Mouse (Mus musculus) heart, adult 18-20 months (tissue): ENCODE measurements around the gene Nsmf. TPM values are rescaled to one million over a fixed set of nuclear protein-coding genes. Genes with fewer than 3 reads are reported as not detected.

Experiments used
- DNase-seq, 2 experiments: peaks; one replicate each; pipeline ENCODE4 v3.0.0; 2021 to 2022; ENCODE audit warnings: mixed read lengths in 1 of 2
- long read RNA-seq, 2 experiments: library from polyadenylated mRNA; stranded (forward); transcript quantifications; one replicate each; pipeline ENCODE4 v2.0.0; 2021
- total RNA-seq, 2 experiments: library from RNA; stranded (reverse); gene quantifications; 2 replicates each; pipeline ENCODE4 v1.2.3; 2021

Gene Nsmf
- 10 to 100 TPM; 11.2 to 13.6 TPM for total RNA-seq
- long read RNA-seq, experiment 1, partial matches to known transcripts = 1 of 6 reads
- long read RNA-seq, experiment 1, other reads (novel, unspliced or antisense) = 0 of 6 reads
- long read RNA-seq, experiment 2, partial matches to known transcripts = 0 of 3 reads
- long read RNA-seq, experiment 2, other reads (novel, unspliced or antisense) = 1 of 3 reads

- DNase-seq = peak; percentile 91 to 93
These were observed at the start of gene Nsmf for GRCm38 (mm10) chr2:25054221-25055067. Nsmf (plus strand) TSS chr2:25054355.

- no peak for DNase-seq
These were observed 47.4 kb upstream of the Nsmf start for GRCm38 (mm10) chr2:25006767-25007166.

- no peak for DNase-seq
These were observed 45.9 kb upstream of the Nsmf start for GRCm38 (mm10) chr2:25008250-25008649.

GRCm38 (mm10) chr2:25022678-25023077 is 31.5 kb upstream of the Nsmf start:
- no peak for DNase-seq

- DNase-seq = no peak
These were observed 29.0 kb upstream of the Nsmf start for GRCm38 (mm10) chr2:25025109-25025508.

- DNase-seq = no peak
These were observed 19.2 kb upstream of the Nsmf start for GRCm38 (mm10) chr2:25034994-25035393.

- no peak for DNase-seq
These were observed 14.1 kb upstream of the Nsmf start for GRCm38 (mm10) chr2:25040089-25040488.

- no peak for DNase-seq
These were observed 3.2 kb upstream of the Nsmf start for GRCm38 (mm10) chr2:25050921-25051320.

- DNase-seq = no peak
These were observed 2.7 kb upstream of the Nsmf start for GRCm38 (mm10) chr2:25051450-25051849.

GRCm38 (mm10) chr2:25053101-25053500 is 1.1 kb upstream of the Nsmf start:
- peak in 1 of 2 experiments; percentile 33 for DNase-seq

GRCm38 (mm10) chr2:25055068-25055405 is 882 bp downstream of the Nsmf start:
- peak in 1 of 2 experiments; percentile 18 for DNase-seq

GRCm38 (mm10) chr2:25055409-25056155 is 1.4 kb downstream of the Nsmf start:
- DNase-seq = no peak

GRCm38 (mm10) chr2:25058926-25059325 is 4.8 kb downstream of the Nsmf start:
- DNase-seq = no peak

GRCm38 (mm10) chr2:25063523-25063922 is 9.4 kb downstream of the Nsmf start:
- no peak for DNase-seq

GRCm38 (mm10) chr2:25064285-25064684 is 10.1 kb downstream of the Nsmf start:
- DNase-seq = no peak

- DNase-seq = no peak
These were observed 11.4 kb downstream of the Nsmf start for GRCm38 (mm10) chr2:25065537-25065936.

- DNase-seq = no peak
These were observed 12.4 kb downstream of the Nsmf start for GRCm38 (mm10) chr2:25066552-25066951.

- no peak for DNase-seq
These were observed 15.4 kb downstream of the Nsmf start for GRCm38 (mm10) chr2:25069537-25069936.

GRCm38 (mm10) chr2:25072398-25072797 is 18.2 kb downstream of the Nsmf start:
- DNase-seq = no peak

- peak in 1 of 2 experiments; percentile 27 for DNase-seq
These were observed 21.4 kb downstream of the Nsmf start for GRCm38 (mm10) chr2:25075506-25075905.

GRCm38 (mm10) chr2:25078967-25079366 is 24.8 kb downstream of the Nsmf start:
- DNase-seq = no peak

- no peak for DNase-seq
These were observed 25.9 kb downstream of the Nsmf start, which contains the start of gene Entpd8 for GRCm38 (mm10) chr2:25080076-25080475. Entpd8 (plus strand) TSS chr2:25080304.

- no peak for DNase-seq
These were observed 29.5 kb downstream of the Nsmf start for GRCm38 (mm10) chr2:25083697-25084096.
